Mouse (Mus musculus) heart, postnatal 0 days (tissue): ENCODE data around the gene Stag1.

Experiments
- CTCF ChIP-seq: IDR thresholded peaks from 2 replicates; pipeline ENCODE4 v1.5.1; 2016; ENCODE audit warnings: antibody characterized with exemption, control low read depth, low read depth
- EP300 ChIP-seq: IDR thresholded peaks from 2 replicates; pipeline ENCODE4 v1.6.1; 2016; ENCODE audit warnings: antibody characterized with exemption, low read depth

DNA sequence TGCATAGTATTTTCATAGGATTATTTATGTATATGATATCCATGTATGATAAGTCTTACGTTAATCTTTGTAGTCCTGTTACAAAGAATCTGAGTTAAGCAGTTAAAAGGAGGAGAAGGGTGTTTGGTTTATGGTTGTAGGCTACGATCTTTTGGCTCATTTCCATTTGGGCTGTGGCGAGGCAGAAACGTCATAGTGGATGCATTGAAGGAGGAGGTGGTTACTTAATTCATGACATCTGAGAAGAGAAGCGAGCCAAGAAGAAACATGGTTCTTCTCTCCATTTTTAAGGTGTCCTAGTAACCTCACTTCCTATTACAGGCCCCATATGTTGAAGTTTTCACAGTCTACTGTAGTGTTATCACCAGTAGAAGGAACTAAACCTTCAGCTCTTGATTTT lies 72.6 kb downstream of the Stag1 start:
- no peak for TF ChIP-seq CTCF
- TF ChIP-seq EP300: no peak
